ENCODE assay signal across 21 mouse cellular contexts in the genomic region with DNA sequence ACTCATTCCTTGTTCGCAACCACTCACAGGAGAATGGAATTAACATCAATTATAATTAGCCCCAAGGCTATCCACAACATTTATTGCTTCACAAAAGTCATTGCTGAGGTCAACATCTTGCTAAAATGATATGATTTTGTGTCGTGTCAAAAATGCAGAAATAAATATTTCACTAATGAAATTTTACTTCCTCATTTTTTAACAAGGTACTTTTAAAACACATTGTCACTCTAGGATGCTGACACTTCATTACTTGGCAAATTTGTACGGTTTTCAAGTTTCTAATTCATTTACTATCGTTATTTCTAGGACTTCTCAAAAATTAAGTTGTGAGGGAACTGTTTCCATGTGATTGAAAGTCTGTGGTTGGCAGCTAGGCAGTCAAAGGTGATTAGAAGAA. TPM values are rescaled to one million over a fixed set of nuclear protein-coding genes. Genes with fewer than 3 reads are reported as not detected.
"Had no signal": no experiment of that assay in that cellular context is flagged by ENCODE, and none has a peak within 500 bp of the region (broad histone marks: within the 10 kb centered on the region; RNA-seq: fewer than 3 reads in every experiment).

No protein-coding gene starts in this region.

- H3K4me3 ChIP-seq: midbrain, embryonic 10.5 days; midbrain, embryonic 12.5 days; myocyte; neural tube, embryonic 13.5 days; neural tube, embryonic 15.5 days; stomach, embryonic 15.5 days had no signal

- H3K27me3 ChIP-seq: midbrain, embryonic 12.5 days; neural tube, embryonic 13.5 days; neural tube, embryonic 15.5 days; stomach, embryonic 15.5 days had no signal

- DNase-seq: lung, adult 18-20 months; lung, embryonic 14.5 days; lung, postnatal 10 days; lung, postnatal 4 days; midbrain, embryonic 14.5 days; retina, postnatal 1 day; right cerebral cortex, adult 18-20 months; right cerebral cortex, postnatal 25 days; thymus, adult 2 months; thymus, postnatal 25 days; thymus, postnatal 4 days had no signal

- H3K36me3 ChIP-seq: midbrain, embryonic 10.5 days; midbrain, embryonic 12.5 days; neural tube, embryonic 13.5 days; neural tube, embryonic 15.5 days; stomach, embryonic 15.5 days had no signal

- H3K9ac ChIP-seq: lung, embryonic 14.5 days; midbrain, embryonic 12.5 days; neural tube, embryonic 13.5 days; neural tube, embryonic 15.5 days; stomach, embryonic 15.5 days had no signal

- H3K4me2 ChIP-seq: lung, embryonic 14.5 days; midbrain, embryonic 12.5 days; neural tube, embryonic 13.5 days; neural tube, embryonic 15.5 days; stomach, embryonic 15.5 days had no signal

- H3K27ac ChIP-seq: midbrain, embryonic 10.5 days; midbrain, embryonic 12.5 days; neural tube, embryonic 13.5 days; neural tube, embryonic 15.5 days; stomach, embryonic 15.5 days; stomach, postnatal 0 days had no signal

- ATAC-seq: midbrain, embryonic 16.5 days had no signal

- H3K9me3 ChIP-seq: midbrain, embryonic 10.5 days; midbrain, embryonic 12.5 days; neural tube, embryonic 13.5 days; neural tube, embryonic 15.5 days; stomach, embryonic 15.5 days had no signal

- H3K4me1 ChIP-seq: midbrain, embryonic 10.5 days; midbrain, embryonic 12.5 days; neural tube, embryonic 13.5 days; neural tube, embryonic 15.5 days; stomach, embryonic 15.5 days had no signal

RNA-seq across cellular contexts. Expression of a gene that starts 55.8 kb away (rescaled TPM):
- total RNA-seq: megakaryocyte-erythroid progenitor cell, adult 5-6 weeks had no signal
- polyA plus RNA-seq: midbrain, embryonic 14.5 days; neural tube, embryonic 13.5 days; spleen, adult 2 months had no signal
